Mouse (Mus musculus): ENCODE measurements around the gene Ubash3b. TPM values are rescaled to one million over a fixed set of nuclear protein-coding genes. Genes with fewer than 3 reads are reported as not detected.

Ubash3b gene
- polyA plus RNA-seq, 1 experiment: 1.6 TPM

GRCm38 (mm10) chr9:41195742-41196311 lies 34.3 kb upstream of the Ubash3b start:
- Histone ChIP-seq H3K36me3 (ENCODE audit: control insufficient read depth, insufficient read depth, low read length) (no peaks in the 10 kb centered on the region), H3K4me3 (ENCODE audit: low read depth, low read length) (no peak overlapping the region), H3K4me1 (ENCODE audit: control insufficient read depth, insufficient read depth, insufficient read length, low read length) (no peaks in the 10 kb centered on the region), H3K27me3 (ENCODE audit: control insufficient read depth, insufficient read depth, low read length) (no peaks in the 10 kb centered on the region), H3K27ac (ENCODE audit: insufficient read depth, low read depth, low read length) (no peak overlapping the region)
- WGBS: 75% methylated on average over 10 of the region's 10 CpGs
- no peak for TF ChIP-seq POLR2A (IDR thresholded peaks at IDR 0.05; ENCODE audit: low read depth, low read length)
- TF ChIP-seq CTCF (IDR thresholded peaks at IDR 0.05; ENCODE audit: extremely low read depth, insufficient read length, insufficient replicate concordance, low read depth, low read length): no peak

GRCm38 (mm10) chr9:41191651-41192210 lies 30.2 kb upstream of the Ubash3b start:
- TF ChIP-seq POLR2A (IDR thresholded peaks at IDR 0.05; ENCODE audit: low read depth, low read length): no peak
- TF ChIP-seq CTCF (IDR thresholded peaks at IDR 0.05; ENCODE audit: extremely low read depth, insufficient read length, insufficient replicate concordance, low read depth, low read length): no peak
- H3K27ac ChIP-seq (ENCODE audit: insufficient read depth, low read depth, low read length): no peak overlapping the region
- H3K4me1 ChIP-seq (ENCODE audit: control insufficient read depth, insufficient read depth, insufficient read length, low read length): no peaks in the 10 kb centered on the region
- no peaks in the 10 kb centered on the region for H3K27me3 ChIP-seq (ENCODE audit: control insufficient read depth, insufficient read depth, low read length)
- no peak overlapping the region for H3K4me3 ChIP-seq (ENCODE audit: low read depth, low read length)
- WGBS: 67% methylated on average over 9 of the region's 9 CpGs
- H3K36me3 ChIP-seq (ENCODE audit: control insufficient read depth, insufficient read depth, low read length): no peaks in the 10 kb centered on the region

- H3K27ac ChIP-seq (ENCODE audit: insufficient read depth, low read depth, low read length): no peak overlapping the region
- no peaks in the 10 kb centered on the region for H3K27me3 ChIP-seq (ENCODE audit: control insufficient read depth, insufficient read depth, low read length)
- H3K4me1 ChIP-seq (ENCODE audit: control insufficient read depth, insufficient read depth, insufficient read length, low read length): no peaks in the 10 kb centered on the region
- H3K4me3 ChIP-seq (ENCODE audit: low read depth, low read length): no peak overlapping the region
- WGBS: 26% methylated on average over 9 of the region's 9 CpGs
- TF ChIP-seq CTCF (IDR thresholded peaks at IDR 0.05; ENCODE audit: extremely low read depth, insufficient read length, insufficient replicate concordance, low read depth, low read length) (peak; percentile 97), POLR2A (IDR thresholded peaks at IDR 0.05; ENCODE audit: low read depth, low read length) (no peak)
- H3K36me3 ChIP-seq (ENCODE audit: control insufficient read depth, insufficient read depth, low read length): no peaks in the 10 kb centered on the region
These were observed 29.4 kb upstream of the Ubash3b start for GRCm38 (mm10) chr9:41190745-41191482.

GRCm38 (mm10) chr9:41187939-41188338 lies 26.4 kb upstream of the Ubash3b start:
- Histone ChIP-seq H3K27me3 (ENCODE audit: control insufficient read depth, insufficient read depth, low read length) (no peaks in the 10 kb centered on the region), H3K36me3 (ENCODE audit: control insufficient read depth, insufficient read depth, low read length) (no peaks in the 10 kb centered on the region), H3K4me1 (ENCODE audit: control insufficient read depth, insufficient read depth, insufficient read length, low read length) (peaks cover 4% of the 10 kb centered on the region; the same call in 1 of the 2 replicates), H3K27ac (ENCODE audit: insufficient read depth, low read depth, low read length) (no peak overlapping the region), H3K4me3 (ENCODE audit: low read depth, low read length) (no peak overlapping the region)
- no peak for TF ChIP-seq CTCF (IDR thresholded peaks at IDR 0.05; ENCODE audit: extremely low read depth, insufficient read length, insufficient replicate concordance, low read depth, low read length)
- TF ChIP-seq POLR2A (IDR thresholded peaks at IDR 0.05; ENCODE audit: low read depth, low read length): no peak
- 79% methylated on average over 4 of the region's 4 CpGs for WGBS

GRCm38 (mm10) chr9:41187498-41187897 lies 26.0 kb upstream of the Ubash3b start:
- Histone ChIP-seq H3K27ac (ENCODE audit: insufficient read depth, low read depth, low read length) (no peak overlapping the region), H3K36me3 (ENCODE audit: control insufficient read depth, insufficient read depth, low read length) (no peaks in the 10 kb centered on the region), H3K4me3 (ENCODE audit: low read depth, low read length) (no peak overlapping the region), H3K27me3 (ENCODE audit: control insufficient read depth, insufficient read depth, low read length) (no peaks in the 10 kb centered on the region), H3K4me1 (ENCODE audit: control insufficient read depth, insufficient read depth, insufficient read length, low read length) (peaks cover 4% of the 10 kb centered on the region; the same call in 1 of the 2 replicates)
- TF ChIP-seq CTCF (IDR thresholded peaks at IDR 0.05; ENCODE audit: extremely low read depth, insufficient read length, insufficient replicate concordance, low read depth, low read length): no peak
- TF ChIP-seq POLR2A (IDR thresholded peaks at IDR 0.05; ENCODE audit: low read depth, low read length): no peak
- 89% methylated on average over 9 of the region's 9 CpGs for WGBS

- Histone ChIP-seq H3K4me3 (ENCODE audit: low read depth, low read length) (no peak overlapping the region), H3K36me3 (ENCODE audit: control insufficient read depth, insufficient read depth, low read length) (no peaks in the 10 kb centered on the region), H3K27ac (ENCODE audit: insufficient read depth, low read depth, low read length) (no peak overlapping the region), H3K4me1 (ENCODE audit: control insufficient read depth, insufficient read depth, insufficient read length, low read length) (peaks cover 4% of the 10 kb centered on the region; the same call in 1 of the 2 replicates), H3K27me3 (ENCODE audit: control insufficient read depth, insufficient read depth, low read length) (no peaks in the 10 kb centered on the region)
- 29% methylated on average over 9 of the region's 9 CpGs for WGBS
- no peak for TF ChIP-seq CTCF (IDR thresholded peaks at IDR 0.05; ENCODE audit: extremely low read depth, insufficient read length, insufficient replicate concordance, low read depth, low read length)
- TF ChIP-seq POLR2A (IDR thresholded peaks at IDR 0.05; ENCODE audit: low read depth, low read length): no peak
These were observed 23.8 kb upstream of the Ubash3b start for GRCm38 (mm10) chr9:41185331-41185730.

- TF ChIP-seq POLR2A (IDR thresholded peaks at IDR 0.05; ENCODE audit: low read depth, low read length) (no peak), CTCF (IDR thresholded peaks at IDR 0.05; ENCODE audit: extremely low read depth, insufficient read length, insufficient replicate concordance, low read depth, low read length) (peak; percentile 20; the same call in 1 of the 2 replicates)
- no peak overlapping the region for H3K27ac ChIP-seq (ENCODE audit: insufficient read depth, low read depth, low read length)
These were observed 21.1 kb upstream of the Ubash3b start for GRCm38 (mm10) chr9:41182550-41182949.

More at GRCm38 (mm10) chr9:41182550-41182949, 21.1 kb upstream of the Ubash3b start:
- Histone ChIP-seq H3K4me1 (ENCODE audit: control insufficient read depth, insufficient read depth, insufficient read length, low read length) (peaks cover 4% of the 10 kb centered on the region; the same call in 1 of the 2 replicates), H3K4me3 (ENCODE audit: low read depth, low read length) (no peak overlapping the region), H3K36me3 (ENCODE audit: control insufficient read depth, insufficient read depth, low read length) (no peaks in the 10 kb centered on the region), H3K27me3 (ENCODE audit: control insufficient read depth, insufficient read depth, low read length) (no peaks in the 10 kb centered on the region)
